Mouse (Mus musculus): ENCODE measurements around the gene Gm13124.
"Not testable (repeated sequence)": the region's sequence is repeated elsewhere in the genome, so short reads cannot be mapped to it uniquely, and the experiment has no call there.

Gene Gm13124

GRCm38 (mm10) chr4:144565034-144565433 lies at the start of gene Gm13124:
Gene Gm13124 (minus strand): TSS chr4:144565134.
- DNase-seq (ENCODE audit: low spot score): no peak

DNA sequence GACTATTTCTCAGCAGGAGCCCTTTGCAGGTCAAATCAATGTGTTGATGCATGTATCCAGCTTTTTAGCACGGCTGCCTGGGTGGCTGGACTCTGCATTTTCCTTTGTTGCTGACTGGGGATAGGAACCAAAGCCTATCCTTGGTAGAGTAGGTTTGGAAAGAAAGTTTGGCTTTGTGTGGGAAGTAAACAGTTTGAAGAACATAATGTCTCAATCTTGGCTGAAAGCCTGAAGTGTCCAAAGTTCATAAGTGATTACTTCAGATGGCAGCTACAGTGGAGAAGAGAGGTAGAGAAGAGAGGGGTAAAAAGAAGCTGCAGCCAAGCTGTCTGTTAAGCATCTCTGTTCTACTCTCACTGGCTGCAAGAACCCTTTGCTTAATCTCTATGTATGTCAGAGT lies 49.7 kb upstream of the Gm13124 start:
- DNase-seq (ENCODE audit: low spot score): no peak

DNA sequence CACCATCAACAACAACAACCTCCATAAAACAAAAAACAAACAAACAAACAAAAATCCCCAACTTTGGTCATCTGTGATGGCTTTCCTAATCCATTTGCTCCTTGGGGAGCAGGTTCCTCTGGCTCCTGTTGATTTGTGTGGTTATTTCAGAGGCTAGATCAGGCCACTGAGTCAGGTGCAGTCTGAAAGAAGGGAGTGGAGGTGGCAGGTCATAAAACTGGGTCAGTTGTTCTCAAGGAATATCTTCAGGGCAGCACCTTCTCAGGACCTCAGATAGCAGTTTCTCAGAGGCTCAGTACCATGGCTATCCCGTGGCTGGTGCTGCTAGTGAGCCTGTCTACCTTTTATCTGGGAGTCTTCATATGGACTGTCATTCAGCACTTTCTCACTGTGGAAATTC lies 48.5 kb upstream of the Gm13124 start, which contains the start of gene Aadacl4:
Gene Aadacl4, plus strand, starts transcription at position 301 of the 400 bp plus-strand sequence.
- DNase-seq (ENCODE audit: low spot score): no peak

DNA sequence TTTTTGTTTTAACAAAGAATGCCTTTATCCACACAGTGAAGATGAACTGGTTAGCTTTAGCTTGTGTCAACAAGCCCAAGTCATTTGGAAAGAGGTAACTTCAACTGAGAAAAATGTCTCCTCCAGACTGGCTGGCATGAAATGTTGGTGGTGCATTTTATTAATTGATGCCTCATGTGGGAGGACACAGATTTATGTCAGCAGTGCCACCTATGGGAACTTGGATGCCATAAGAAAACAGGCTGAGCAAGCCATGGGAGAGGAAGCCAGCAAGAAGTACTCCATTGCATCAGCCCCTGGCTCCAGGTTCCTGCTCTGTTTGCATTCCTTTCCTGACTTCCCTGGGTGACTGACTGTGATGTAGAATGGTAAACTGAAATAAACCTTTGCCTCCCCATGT lies 27.9 kb upstream of the Gm13124 start:
- DNase-seq (ENCODE audit: low spot score): no peak

DNA sequence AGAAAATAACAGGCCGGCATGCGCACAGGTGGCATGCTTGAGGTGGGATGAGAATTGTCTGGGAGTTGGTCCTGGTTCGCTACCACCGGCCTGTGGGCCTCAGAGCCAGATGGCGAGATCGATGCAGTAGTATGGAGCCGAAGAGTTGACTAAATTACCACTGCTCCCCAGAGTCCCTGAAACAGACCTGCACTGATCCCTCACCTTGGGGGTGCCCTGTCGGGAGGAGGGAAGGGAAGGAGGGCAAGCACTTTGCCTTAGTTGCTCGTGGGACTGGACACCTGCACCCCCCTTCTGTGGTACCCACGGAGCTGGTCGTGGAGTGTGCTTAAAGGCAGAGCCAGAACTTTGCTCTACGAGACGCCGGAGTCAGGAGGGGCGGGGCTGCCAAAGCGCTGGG lies 21.3 kb upstream of the Gm13124 start:
- DNase-seq (ENCODE audit: low spot score): not testable (repeated sequence)

- no peak for DNase-seq (ENCODE audit: low spot score)
Measured at GRCm38 (mm10) chr4:144567752-144568151, 2.8 kb upstream of the Gm13124 start.

DNA sequence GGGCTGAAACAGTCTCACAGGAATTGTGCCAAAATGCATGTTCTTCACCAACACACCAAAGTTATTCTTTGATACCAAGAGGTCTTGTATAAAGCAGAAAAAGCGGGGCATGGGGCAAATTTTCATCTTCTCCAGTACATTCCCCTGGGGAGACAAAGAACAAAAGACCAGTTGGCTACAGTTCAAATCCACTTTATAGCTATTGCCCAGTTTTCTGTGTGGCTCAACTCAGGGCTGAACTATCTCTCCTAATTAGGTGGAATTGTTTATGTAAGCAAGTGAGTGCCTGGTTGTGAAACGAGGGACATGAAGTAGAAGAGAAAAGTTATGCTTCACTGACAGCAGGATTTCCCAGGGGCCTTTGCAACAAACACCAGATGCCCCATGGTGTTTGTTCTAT lies 3.7 kb downstream of the Gm13124 start:
- no peak for DNase-seq (ENCODE audit: low spot score)

- peak; percentile 2 for DNase-seq (ENCODE audit: low spot score)
Measured at GRCm38 (mm10) chr4:144559792-144560191, 5.1 kb downstream of the Gm13124 start.

- DNase-seq (ENCODE audit: low spot score): no peak
Measured at GRCm38 (mm10) chr4:144551156-144551555, 13.8 kb downstream of the Gm13124 start.

DNA sequence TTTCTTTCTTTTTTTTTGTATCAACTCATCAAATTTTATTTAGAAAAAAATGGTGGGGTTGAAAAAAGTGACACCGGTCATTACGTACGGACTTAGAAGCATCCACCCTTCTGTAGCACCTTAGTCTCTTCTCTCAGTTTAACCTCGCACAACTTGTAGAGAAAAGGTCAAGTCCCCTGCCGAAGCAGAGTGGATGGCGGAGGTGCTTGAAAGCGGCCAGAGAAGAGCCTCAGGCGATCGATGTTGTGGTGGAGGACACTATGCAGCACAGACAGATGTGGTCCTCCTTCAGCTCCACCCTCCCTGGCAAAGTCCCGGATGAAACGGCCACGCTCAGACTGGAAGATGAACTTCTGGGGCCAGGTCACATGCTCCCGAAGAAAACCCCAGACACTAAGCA lies 19.6 kb downstream of the Gm13124 start:
- not testable (repeated sequence) for DNase-seq (ENCODE audit: low spot score)

GRCm38 (mm10) chr4:144544689-144545088 lies 20.2 kb downstream of the Gm13124 start:
- no peak for DNase-seq (ENCODE audit: low spot score)

DNA sequence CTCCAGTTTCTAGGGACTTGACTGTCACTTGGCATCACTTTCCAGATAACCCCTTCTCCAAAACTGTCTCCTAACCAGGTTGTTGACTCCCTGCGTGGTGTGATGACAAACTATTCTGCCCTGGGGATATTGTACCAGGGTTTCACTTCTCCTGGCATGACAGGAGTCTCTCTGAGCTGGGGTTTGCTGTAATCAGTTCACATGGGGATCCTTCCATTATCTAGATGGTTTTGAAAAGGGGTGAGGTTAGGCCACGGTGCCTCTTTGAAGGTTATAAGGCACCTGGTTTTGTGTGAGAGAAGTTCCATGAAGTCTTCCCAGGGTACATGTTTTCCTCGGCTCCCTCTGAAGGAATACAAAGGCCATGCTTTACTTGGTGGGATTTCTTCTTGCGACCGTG lies 45.4 kb downstream of the Gm13124 start, which contains the start of gene 9430007A20Rik:
Gene 9430007A20Rik, plus strand, starts transcription at position 301 of the 400 bp plus-strand sequence.
- DNase-seq (ENCODE audit: low spot score): no peak

- no peak for DNase-seq (ENCODE audit: low spot score)
Measured at GRCm38 (mm10) chr4:144506518-144506917, 58.4 kb downstream of the Gm13124 start.
